Mouse (Mus musculus): ENCODE measurements around the gene Abat. TPM values are rescaled to one million over a fixed set of nuclear protein-coding genes. Genes with fewer than 3 reads are reported as not detected.
"Not testable (repeated sequence)": the region's sequence is repeated elsewhere in the genome, so short reads cannot be mapped to it uniquely, and the experiment has no call there.

Abat gene
- polyA plus RNA-seq, 2 experiments, result 19.1 to 23.2 TPM

DNA sequence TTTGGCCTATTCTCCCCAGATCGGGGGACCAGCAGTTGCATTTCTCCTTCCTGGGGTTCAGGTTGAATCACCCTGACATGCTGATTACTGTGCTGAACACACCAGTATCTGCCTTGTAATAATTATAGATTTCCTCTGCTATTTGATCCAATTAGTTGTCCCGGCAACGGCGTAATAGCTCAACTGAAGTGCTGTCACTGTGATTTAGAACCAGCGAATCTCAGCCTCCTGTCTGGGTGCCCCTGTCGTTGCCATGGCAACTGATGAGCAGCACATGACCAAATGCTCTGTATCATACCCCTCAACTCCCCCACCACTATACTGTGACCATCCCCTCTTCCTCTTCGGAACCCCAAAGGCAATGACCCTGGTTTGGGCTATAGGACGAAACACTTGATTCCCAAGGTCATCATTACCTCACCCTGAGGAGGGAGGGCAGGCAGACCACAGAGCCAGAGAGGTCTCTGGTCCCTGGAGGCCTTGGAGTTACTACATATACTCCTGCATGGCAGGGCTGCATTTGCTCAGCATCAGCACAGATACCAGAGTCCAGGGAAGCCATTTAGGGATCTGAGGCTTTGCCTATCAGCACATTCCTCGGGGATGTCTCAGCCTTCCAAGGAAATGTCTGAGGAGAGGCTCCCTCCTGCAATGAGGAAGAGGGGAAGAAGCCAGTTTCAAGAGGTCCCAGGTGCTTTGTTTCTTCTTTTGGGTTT, 26.1 kb downstream of the Abat start:
- H3K36me3 ChIP-seq (ENCODE audit: control insufficient read depth, insufficient read depth, low read length), result peaks cover 3% of the 10 kb centered on the region; the same call in 1 of the 2 replicates
- H3K4me1 ChIP-seq (ENCODE audit: control insufficient read depth, insufficient read depth, low read length), result peaks cover 4% of the 10 kb centered on the region
- no peak overlapping the region for H3K4me2 ChIP-seq (replicated peaks; ENCODE audit: low read depth, low read length, severe bottlenecking)
- 23% methylated on average over 9 of the region's 9 CpGs for WGBS
- no peak overlapping the region for H3K9ac ChIP-seq (ENCODE audit: low read depth, low read length, severe bottlenecking)
- H3K4me3 ChIP-seq (replicated peaks; ENCODE audit: low read length), result no peak overlapping the region
- no peaks in the 10 kb centered on the region for H3K27me3 ChIP-seq (ENCODE audit: control insufficient read depth, insufficient read depth, low read length)
- H3K9me3 ChIP-seq (ENCODE audit: control insufficient read depth, low read length), result no peaks in the 10 kb centered on the region
- no peak for TF ChIP-seq POLR2A (IDR thresholded peaks at IDR 0.05; ENCODE audit: borderline replicate concordance, extremely low read depth, insufficient read depth, insufficient read length)
- ATAC-seq (ENCODE audit: low FRiP score, low read depth), result no peak
- H3K27ac ChIP-seq (replicated peaks; ENCODE audit: low read depth, low read length), result no peak overlapping the region
- no peak for DNase-seq (ENCODE audit: low spot score)

GRCm38 (mm10) chr16:8540859-8541314, 27.7 kb downstream of the Abat start:
- 51% methylated on average over 3 of the region's 3 CpGs for WGBS
- no peak overlapping the region for H3K4me2 ChIP-seq (replicated peaks; ENCODE audit: low read depth, low read length, severe bottlenecking)
- H3K27me3 ChIP-seq (ENCODE audit: control insufficient read depth, insufficient read depth, low read length), result no peaks in the 10 kb centered on the region
- H3K27ac ChIP-seq (replicated peaks; ENCODE audit: low read depth, low read length), result no peak overlapping the region
- peaks cover 3% of the 10 kb centered on the region; the same call in 1 of the 2 replicates for H3K36me3 ChIP-seq (ENCODE audit: control insufficient read depth, insufficient read depth, low read length)
- H3K4me1 ChIP-seq (ENCODE audit: control insufficient read depth, insufficient read depth, low read length), result peaks cover 4% of the 10 kb centered on the region
- no peak overlapping the region for H3K4me3 ChIP-seq (replicated peaks; ENCODE audit: low read length)
- DNase-seq (ENCODE audit: low spot score) (peak; percentile 67), ATAC-seq (ENCODE audit: low FRiP score, low read depth) (no peak)
- H3K9me3 ChIP-seq (ENCODE audit: control insufficient read depth, low read length), result no peaks in the 10 kb centered on the region
- no peak for TF ChIP-seq POLR2A (IDR thresholded peaks at IDR 0.05; ENCODE audit: borderline replicate concordance, extremely low read depth, insufficient read depth, insufficient read length)
- H3K9ac ChIP-seq (ENCODE audit: low read depth, low read length, severe bottlenecking), result no peak overlapping the region

DNA sequence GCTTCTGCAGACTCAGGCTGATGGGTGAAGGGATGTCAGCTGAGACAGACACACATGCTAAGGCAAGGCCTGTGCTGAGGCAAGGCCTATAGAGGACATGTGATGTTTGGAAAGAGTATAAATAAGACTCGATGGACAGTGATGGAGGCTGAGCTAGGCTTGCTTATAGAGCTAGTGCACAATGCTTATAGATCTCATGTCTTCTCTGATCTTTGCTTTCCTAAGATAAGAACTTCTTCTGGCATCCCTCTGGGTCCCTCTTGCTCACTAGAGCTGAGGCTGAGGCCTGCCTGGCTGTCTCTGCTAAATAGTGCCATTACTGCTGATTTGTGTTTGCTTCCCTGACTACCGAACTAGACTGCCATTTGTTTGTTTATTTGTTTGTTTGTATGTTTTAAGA, 34.6 kb downstream of the Abat start:
- H3K36me3 ChIP-seq (ENCODE audit: control insufficient read depth, insufficient read depth, low read length), result no peaks in the 10 kb centered on the region
- no peak for ATAC-seq (ENCODE audit: low FRiP score, low read depth)
- WGBS, result 84% methylated on average over 2 of the region's 2 CpGs

DNA sequence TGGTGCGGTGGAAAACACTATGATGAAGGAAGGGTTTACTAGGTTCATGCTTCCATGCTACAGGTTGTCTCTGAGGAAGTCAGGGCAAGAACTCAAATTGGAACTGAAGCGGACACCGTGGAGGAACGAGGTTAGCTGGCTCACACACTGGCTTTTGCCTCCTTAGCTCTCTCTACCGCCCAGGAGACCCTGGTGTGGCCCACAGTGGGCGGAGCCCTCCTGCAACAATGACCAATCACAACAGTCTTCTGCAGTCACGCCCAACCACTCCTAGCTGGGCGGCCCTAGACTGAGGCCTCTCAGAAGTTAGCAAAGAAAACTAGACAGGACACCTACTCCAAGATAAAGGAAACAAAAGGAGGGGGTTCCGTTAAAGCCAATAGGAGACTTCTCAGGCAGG, 36.3 kb downstream of the Abat start:
- H3K36me3 ChIP-seq (ENCODE audit: control insufficient read depth, insufficient read depth, low read length), result no peaks in the 10 kb centered on the region
- no peak overlapping the region for H3K27ac ChIP-seq (replicated peaks; ENCODE audit: low read depth, low read length)
- TF ChIP-seq POLR2A (IDR thresholded peaks at IDR 0.05; ENCODE audit: borderline replicate concordance, extremely low read depth, insufficient read depth, insufficient read length), result no peak
- DNase-seq (ENCODE audit: low spot score) (no peak), ATAC-seq (ENCODE audit: low FRiP score, low read depth) (no peak)
- no peak overlapping the region for H3K4me2 ChIP-seq (replicated peaks; ENCODE audit: low read depth, low read length, severe bottlenecking)
- no peaks in the 10 kb centered on the region for H3K27me3 ChIP-seq (ENCODE audit: control insufficient read depth, insufficient read depth, low read length)
- WGBS, result 70% methylated on average over 9 of the region's 9 CpGs
- H3K9me3 ChIP-seq (ENCODE audit: control insufficient read depth, low read length), result no peaks in the 10 kb centered on the region
- H3K9ac ChIP-seq (ENCODE audit: low read depth, low read length, severe bottlenecking), result no peak overlapping the region
- H3K4me3 ChIP-seq (replicated peaks; ENCODE audit: low read length), result no peak overlapping the region
- H3K4me1 ChIP-seq (ENCODE audit: control insufficient read depth, insufficient read depth, low read length), result no peaks in the 10 kb centered on the region

More for the DNA sequence above, 34.6 kb downstream of the Abat start:
- no peak overlapping the region for H3K27ac ChIP-seq (replicated peaks; ENCODE audit: low read depth, low read length)
- no peak overlapping the region for H3K9ac ChIP-seq (ENCODE audit: low read depth, low read length, severe bottlenecking)
- no peak for DNase-seq (ENCODE audit: low spot score)
- no peaks in the 10 kb centered on the region for H3K9me3 ChIP-seq (ENCODE audit: control insufficient read depth, low read length)
- no peak overlapping the region for H3K4me2 ChIP-seq (replicated peaks; ENCODE audit: low read depth, low read length, severe bottlenecking)
- H3K4me3 ChIP-seq (replicated peaks; ENCODE audit: low read length), result no peak overlapping the region
- H3K4me1 ChIP-seq (ENCODE audit: control insufficient read depth, insufficient read depth, low read length), result no peaks in the 10 kb centered on the region
- no peak for TF ChIP-seq POLR2A (IDR thresholded peaks at IDR 0.05; ENCODE audit: borderline replicate concordance, extremely low read depth, insufficient read depth, insufficient read length)
- H3K27me3 ChIP-seq (ENCODE audit: control insufficient read depth, insufficient read depth, low read length), result no peaks in the 10 kb centered on the region

DNA sequence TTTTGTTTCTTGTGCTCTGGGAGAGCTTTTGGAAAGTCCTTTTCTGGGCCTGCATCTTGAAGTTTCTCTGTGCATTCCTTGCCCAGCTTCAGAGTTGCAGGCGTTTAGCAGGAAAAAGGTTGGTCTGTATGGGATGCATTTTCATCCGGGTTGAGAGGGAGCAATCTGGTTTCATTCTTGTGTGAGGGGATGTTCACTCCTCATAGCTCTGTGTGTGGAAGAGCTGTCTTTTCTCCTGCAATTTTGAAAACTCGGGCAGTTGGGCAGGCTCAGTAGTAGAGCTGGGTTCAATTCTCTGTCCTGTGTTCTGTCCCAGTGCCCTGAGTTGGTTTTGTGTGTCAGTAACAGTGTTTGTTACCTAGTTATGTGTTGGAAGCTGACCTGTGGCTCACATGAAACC, 41.1 kb downstream of the Abat start:
- WGBS, result 85% methylated on average over 3 of the region's 3 CpGs
- Histone ChIP-seq H3K9ac (ENCODE audit: low read depth, low read length, severe bottlenecking) (no peak overlapping the region), H3K36me3 (ENCODE audit: control insufficient read depth, insufficient read depth, low read length) (no peaks in the 10 kb centered on the region), H3K9me3 (ENCODE audit: control insufficient read depth, low read length) (no peaks in the 10 kb centered on the region), H3K27ac (replicated peaks; ENCODE audit: low read depth, low read length) (no peak overlapping the region), H3K4me1 (ENCODE audit: control insufficient read depth, insufficient read depth, low read length) (no peaks in the 10 kb centered on the region), H3K4me2 (replicated peaks; ENCODE audit: low read depth, low read length, severe bottlenecking) (no peak overlapping the region), H3K4me3 (replicated peaks; ENCODE audit: low read length) (no peak overlapping the region), H3K27me3 (ENCODE audit: control insufficient read depth, insufficient read depth, low read length) (no peaks in the 10 kb centered on the region)
- ATAC-seq (ENCODE audit: low FRiP score, low read depth) (no peak), DNase-seq (ENCODE audit: low spot score) (no peak)
- no peak for TF ChIP-seq POLR2A (IDR thresholded peaks at IDR 0.05; ENCODE audit: borderline replicate concordance, extremely low read depth, insufficient read depth, insufficient read length)

DNA sequence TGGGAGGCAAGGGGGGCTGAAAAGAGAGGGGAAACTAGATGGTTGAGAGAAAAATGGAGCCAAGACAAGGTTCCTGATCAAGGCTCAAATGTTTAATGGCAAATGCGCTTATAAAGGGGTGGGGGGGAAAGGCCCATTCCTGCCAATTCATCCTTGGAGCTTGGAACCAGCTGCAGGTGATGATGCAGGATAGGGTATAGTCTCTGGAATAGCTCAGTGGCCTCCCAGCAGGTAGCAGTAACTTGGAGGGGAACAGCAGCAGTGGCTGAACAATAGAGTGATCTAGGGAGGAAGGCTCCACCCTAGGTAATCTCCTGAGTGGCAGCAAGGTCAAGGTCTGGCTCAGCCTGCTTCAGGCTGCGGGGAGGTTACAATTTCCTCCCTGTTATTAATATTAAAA, 41.5 kb downstream of the Abat start:
- not testable (repeated sequence) for H3K9me3 ChIP-seq (ENCODE audit: control insufficient read depth, low read length); H3K27ac ChIP-seq (replicated peaks; ENCODE audit: low read depth, low read length); H3K4me1 ChIP-seq (ENCODE audit: control insufficient read depth, insufficient read depth, low read length); ATAC-seq (ENCODE audit: low FRiP score, low read depth); H3K4me2 ChIP-seq (replicated peaks; ENCODE audit: low read depth, low read length, severe bottlenecking); H3K4me3 ChIP-seq (replicated peaks; ENCODE audit: low read length); H3K36me3 ChIP-seq (ENCODE audit: control insufficient read depth, insufficient read depth, low read length); H3K27me3 ChIP-seq (ENCODE audit: control insufficient read depth, insufficient read depth, low read length); H3K9ac ChIP-seq (ENCODE audit: low read depth, low read length, severe bottlenecking); DNase-seq (ENCODE audit: low spot score)
- WGBS, result 92% methylated on average over 2 of the region's 2 CpGs

DNA sequence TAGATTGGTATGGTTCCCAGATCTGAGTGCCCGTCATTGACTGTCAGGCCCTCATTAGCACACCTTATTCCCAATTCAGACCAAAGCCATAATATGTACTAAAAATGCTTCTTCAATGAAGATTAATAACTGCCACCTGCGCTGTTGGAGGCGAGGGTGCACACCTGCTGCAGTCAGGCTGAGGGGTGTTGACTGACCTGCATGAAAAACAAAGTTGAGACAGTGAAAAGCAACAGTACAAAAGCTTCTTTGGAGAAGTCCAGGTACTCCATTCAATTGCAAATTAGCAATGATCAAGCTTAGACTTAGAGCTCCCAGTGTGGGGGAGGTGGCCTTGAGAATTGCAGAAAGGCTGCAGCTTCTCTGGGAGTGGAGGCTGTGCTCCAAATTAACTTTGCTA, 42.1 kb downstream of the Abat start:
- not testable (repeated sequence) for ATAC-seq (ENCODE audit: low FRiP score, low read depth); H3K36me3 ChIP-seq (ENCODE audit: control insufficient read depth, insufficient read depth, low read length); H3K9me3 ChIP-seq (ENCODE audit: control insufficient read depth, low read length); DNase-seq (ENCODE audit: low spot score); H3K9ac ChIP-seq (ENCODE audit: low read depth, low read length, severe bottlenecking); H3K27me3 ChIP-seq (ENCODE audit: control insufficient read depth, insufficient read depth, low read length); H3K4me3 ChIP-seq (replicated peaks; ENCODE audit: low read length); H3K4me2 ChIP-seq (replicated peaks; ENCODE audit: low read depth, low read length, severe bottlenecking); H3K4me1 ChIP-seq (ENCODE audit: control insufficient read depth, insufficient read depth, low read length); H3K27ac ChIP-seq (replicated peaks; ENCODE audit: low read depth, low read length)
- 79% methylated on average over 3 of the region's 3 CpGs for WGBS

Measured in limb, embryonic 14.5 days (tissue).